Mouse (Mus musculus) heart, postnatal 25 days (tissue): ENCODE measurements around the gene Fam117b. TPM values are rescaled to one million over a fixed set of nuclear protein-coding genes. Genes with fewer than 3 reads are reported as not detected.

Source experiments
- DNase-seq: peaks from one replicate; pipeline ENCODE4 v3.0.0; 2022; ENCODE audit warnings: low spot score
- intact Hi-C: fragments of 180-260 bp; cut with DNase I; formaldehyde crosslinking; loops from one replicate; pipeline ENCODE4 v1.15.1; 2025
- total RNA-seq, 2 experiments: library from RNA; stranded (reverse); gene quantifications; 2 replicates each; pipeline ENCODE4 v1.2.3; 2021

Fam117b gene
- 10 to 100 TPM; 11.2 to 17.4 TPM for total RNA-seq

- intact Hi-C loops: no loop called here
- DNase-seq: peak; percentile 96
Observed at GRCm38 (mm10) chr1:59912413-59913157, at the start of gene Fam117b. TSS of gene Fam117b (plus strand) at chr1:59913006.

GRCm38 (mm10) chr1:59868041-59868440 is 44.8 kb upstream of the Fam117b start:
- intact Hi-C loops: loop anchor here (5.0 kb wide), 1 partner anchor 161 kb away; no protein-coding TSS in a partner anchor
- DNase-seq: no peak

- intact Hi-C loops: no loop called here
- no peak for DNase-seq
Observed at GRCm38 (mm10) chr1:59874023-59874422, 38.8 kb upstream of the Fam117b start.

GRCm38 (mm10) chr1:59878098-59878497 is 34.7 kb upstream of the Fam117b start:
- intact Hi-C loops: no loop called here
- DNase-seq: no peak

GRCm38 (mm10) chr1:59883349-59884134 is 29.3 kb upstream of the Fam117b start:
- peak; percentile 31 for DNase-seq
- intact Hi-C loops: loop anchor here (1.0 to 5.0 kb wide), 2 partner anchors 117 to 214 kb away; partner anchors contain the start of genes Carf and Wdr12

- DNase-seq: no peak
- intact Hi-C loops: no loop called here
Observed at GRCm38 (mm10) chr1:59886899-59887298, 25.9 kb upstream of the Fam117b start.

GRCm38 (mm10) chr1:59888018-59888417 is 24.8 kb upstream of the Fam117b start:
- intact Hi-C loops: no loop called here
- DNase-seq: no peak

- intact Hi-C loops: no loop called here
- DNase-seq: no peak
Observed at GRCm38 (mm10) chr1:59891185-59891584, 21.6 kb upstream of the Fam117b start.

- no peak for DNase-seq
- intact Hi-C loops: no loop called here
Observed at GRCm38 (mm10) chr1:59892777-59893176, 20.0 kb upstream of the Fam117b start.

- intact Hi-C loops: no loop called here
- no peak for DNase-seq
Observed at GRCm38 (mm10) chr1:59894025-59894424, 18.8 kb upstream of the Fam117b start.

- DNase-seq: peak; percentile 10
- intact Hi-C loops: no loop called here
Observed at GRCm38 (mm10) chr1:59895456-59895855, 17.4 kb upstream of the Fam117b start.

GRCm38 (mm10) chr1:59897147-59897798 is 15.5 kb upstream of the Fam117b start:
- intact Hi-C loops: no loop called here
- no peak for DNase-seq

GRCm38 (mm10) chr1:59899679-59900078 is 13.1 kb upstream of the Fam117b start:
- DNase-seq: no peak
- intact Hi-C loops: no loop called here

GRCm38 (mm10) chr1:59901082-59901876 is 11.5 kb upstream of the Fam117b start:
- intact Hi-C loops: no loop called here
- DNase-seq: no peak

- intact Hi-C loops: no loop called here
- peak; percentile 26 for DNase-seq
Observed at GRCm38 (mm10) chr1:59902634-59903033, 10.2 kb upstream of the Fam117b start.

- DNase-seq: no peak
- intact Hi-C loops: no loop called here
Observed at GRCm38 (mm10) chr1:59904630-59905295, 8.0 kb upstream of the Fam117b start.

- intact Hi-C loops: no loop called here
- DNase-seq: no peak
Observed at GRCm38 (mm10) chr1:59905916-59906315, 6.9 kb upstream of the Fam117b start.

GRCm38 (mm10) chr1:59906819-59907521 is 5.8 kb upstream of the Fam117b start:
- intact Hi-C loops: no loop called here
- no peak for DNase-seq

- DNase-seq: no peak
- intact Hi-C loops: no loop called here
Observed at GRCm38 (mm10) chr1:59907700-59908099, 5.1 kb upstream of the Fam117b start.
